In genomic region chr12:15810926-15811325, GRCm38 (mm10) we compare ENCODE assay signal across 8 mouse cellular contexts. TPM values are rescaled to one million over a fixed set of nuclear protein-coding genes. Genes with fewer than 3 reads are reported as not detected.
DNase-seq lines count a peak whose midpoint lies in the region; ATAC-seq and TF ChIP-seq lines count a peak whose summit lies in the region.
"Had no signal": no experiment of that assay in that cellular context is flagged by ENCODE, and none has a peak within 500 bp of the region (broad histone marks: within the 10 kb centered on the region; RNA-seq: fewer than 3 reads in every experiment).

No protein-coding gene starts in this region.

- H3K9ac ChIP-seq in lung, postnatal 0 days (replicated peaks; ENCODE audit: low read depth) = no peak overlapping the region
- peak overlapping the region; percentile 13 for H3K9ac ChIP-seq in hindbrain, embryonic 16.5 days (ENCODE audit: low read depth, low read length)
- H3K9ac ChIP-seq in neural tube, embryonic 15.5 days (replicated peaks) = peak overlapping the region; percentile 100

- H3K4me3 ChIP-seq in lung, postnatal 0 days (ENCODE audit: low read depth, low read length) = no peak overlapping the region
- H3K4me3 ChIP-seq in lung, adult 2 months (replicated peaks; ENCODE audit: extremely low read depth, low read depth, low read length) = no peak overlapping the region
- peak overlapping the region; percentile 80; the same call in 1 of the 2 replicates for H3K4me3 ChIP-seq in forebrain, embryonic 10.5 days
- H3K4me3 ChIP-seq in hindbrain, embryonic 16.5 days (ENCODE audit: low read length) = peak overlapping the region; percentile 85
- peak overlapping the region; percentile 87 for H3K4me3 ChIP-seq in neural tube, embryonic 15.5 days (replicated peaks)

- 66% methylated on average over 7 of the region's 7 CpGs for WGBS in lung, postnatal 0 days
- WGBS in lung, adult 2 months = 59% methylated on average over 7 of the region's 7 CpGs
- 23% methylated on average over 7 of the region's 7 CpGs for WGBS in forebrain, embryonic 10.5 days
- WGBS in hindbrain, embryonic 16.5 days = 23% methylated on average over 7 of the region's 7 CpGs
- WGBS in neural tube, embryonic 15.5 days = 15% methylated on average over 7 of the region's 7 CpGs

- no peak overlapping the region for H3K27ac ChIP-seq in lung, postnatal 0 days (ENCODE audit: low read length)
- H3K27ac ChIP-seq in forebrain, embryonic 10.5 days = peak overlapping the region; percentile 68
- H3K27ac ChIP-seq in hindbrain, embryonic 16.5 days (ENCODE audit: low read depth, low read length) = peak overlapping the region; percentile 99
- H3K27ac ChIP-seq in neural tube, embryonic 15.5 days (replicated peaks) = peak overlapping the region; percentile 97

- H3K4me2 ChIP-seq in lung, postnatal 0 days (replicated peaks; ENCODE audit: low read depth, low read length) = peak overlapping the region; percentile 75; the same call in 1 of the 2 replicates
- H3K4me2 ChIP-seq in hindbrain, embryonic 16.5 days (ENCODE audit: low read length) = peak overlapping the region; percentile 78
- H3K4me2 ChIP-seq in neural tube, embryonic 15.5 days = peak overlapping the region; percentile 67

- no peak for TF ChIP-seq EP300 in lung, postnatal 0 days (IDR thresholded peaks at IDR 0.05)

- TF ChIP-seq POLR2A in lung, adult 2 months (IDR thresholded peaks at IDR 0.05; ENCODE audit: borderline replicate concordance, extremely low read depth, low read depth, low read length) = no peak

- H3K9me3 ChIP-seq in lung, postnatal 0 days (ENCODE audit: low read length) = no peaks in the 10 kb centered on the region
- no peaks in the 10 kb centered on the region for H3K9me3 ChIP-seq in forebrain, embryonic 10.5 days
- no peaks in the 10 kb centered on the region for H3K9me3 ChIP-seq in hindbrain, embryonic 16.5 days (ENCODE audit: control insufficient read depth, low read length)
- H3K9me3 ChIP-seq in neural tube, embryonic 15.5 days (replicated peaks) = no peaks in the 10 kb centered on the region

- no peak for DNase-seq in lung, postnatal 0 days (ENCODE audit: low spot score)
- no peak for DNase-seq in lung, adult 2 months
- DNase-seq in forebrain, embryonic 10.5 days (ENCODE audit: extremely low spot score, low spot score) = no peak
- DNase-seq in urinary bladder, adult 18-20 months (ENCODE audit: low spot score in 2 of 2) = no peak
- DNase-seq in right cerebral cortex, postnatal 25 days = no peak
- DNase-seq: lung, postnatal 4 days had no signal

- H3K4me1 ChIP-seq in lung, postnatal 0 days (ENCODE audit: insufficient read depth, low read depth, low read length) = 0 out of 2 replicates have a peak, but pooled peaks cover 3% of the 10 kb centered on the region
- H3K4me1 ChIP-seq in lung, adult 2 months (ENCODE audit: control insufficient read depth, insufficient read depth, low read length) = peaks cover 13% of the 10 kb centered on the region; the same call in 1 of the 2 replicates
- peaks cover 42% of the 10 kb centered on the region for H3K4me1 ChIP-seq in forebrain, embryonic 10.5 days
- H3K4me1 ChIP-seq in hindbrain, embryonic 16.5 days (ENCODE audit: control insufficient read depth, insufficient read depth, low read depth, low read length) = peaks cover 29% of the 10 kb centered on the region
- H3K4me1 ChIP-seq in neural tube, embryonic 15.5 days = peaks cover 49% of the 10 kb centered on the region

- H3K36me3 ChIP-seq in lung, postnatal 0 days (ENCODE audit: insufficient read depth, low read length) = no peaks in the 10 kb centered on the region
- H3K36me3 ChIP-seq in forebrain, embryonic 10.5 days (replicated peaks) = peaks cover 43% of the 10 kb centered on the region
- H3K36me3 ChIP-seq in hindbrain, embryonic 16.5 days (ENCODE audit: control insufficient read depth, insufficient read depth, low read length) = peaks cover 17% of the 10 kb centered on the region
- peaks cover 23% of the 10 kb centered on the region for H3K36me3 ChIP-seq in neural tube, embryonic 15.5 days

- TF ChIP-seq CTCF in lung, postnatal 0 days (IDR thresholded peaks at IDR 0.05) = no peak
- no peak for TF ChIP-seq CTCF in lung, adult 2 months (IDR thresholded peaks at IDR 0.05; ENCODE audit: insufficient read depth, low read length)

- H3K27me3 ChIP-seq in lung, postnatal 0 days (replicated peaks; ENCODE audit: insufficient read depth, low read length) = 0 out of 2 replicates have a peak, but pooled peaks cover 3% of the 10 kb centered on the region
- no peaks in the 10 kb centered on the region for H3K27me3 ChIP-seq in forebrain, embryonic 10.5 days (ENCODE audit: poor library complexity, severe bottlenecking)
- no peaks in the 10 kb centered on the region for H3K27me3 ChIP-seq in hindbrain, embryonic 16.5 days (replicated peaks; ENCODE audit: control insufficient read depth, insufficient read depth, low read length)
- H3K27me3 ChIP-seq in neural tube, embryonic 15.5 days (replicated peaks) = no peaks in the 10 kb centered on the region

- ATAC-seq in lung, postnatal 0 days = no peak
- no peak for ATAC-seq in hindbrain, embryonic 16.5 days
- no peak for ATAC-seq in neural tube, embryonic 15.5 days (ENCODE audit: low FRiP score)

RNA-seq across cellular contexts. Expression of gene Trib2, which starts 5.8 kb away (rescaled TPM):
- polyA plus RNA-seq in lung, postnatal 0 days (2015; fragmentation: Nextera tagmentation; extraction: Ambion mirVana) = 36.4 and 42.0 TPM in 2 replicates
- polyA plus RNA-seq in lung, adult 2 months (2012; rRNA removed) = 34.0 and 36.0 TPM in 2 replicates
- 29.4 and 33.6 TPM in 2 replicates for polyA plus RNA-seq in forebrain, embryonic 10.5 days (2016; fragmentation: Nextera tagmentation; extraction: Ambion mirVana)
- 124 and 142 TPM in 2 replicates for polyA plus RNA-seq in hindbrain, embryonic 16.5 days (2015; fragmentation: Nextera tagmentation; extraction: Ambion mirVana)
- 119 and 134 TPM in 2 replicates for polyA plus RNA-seq in neural tube, embryonic 15.5 days (2015; fragmentation: Nextera tagmentation; extraction: Ambion mirVana)

Comparison
In these comparisons a context has a peak if more than half of its experiments do, and no peak if none do; other contexts are left out.
1. H3K4me3 ChIP-seq: peak in forebrain, embryonic 10.5 days (single experiment), hindbrain, embryonic 16.5 days (single experiment) and neural tube, embryonic 15.5 days (single experiment); none in lung, postnatal 0 days (single experiment) and lung, adult 2 months (single experiment).
2. Peak in every context shown above with its lines, with median percentiles within 50 percentile points of each other: H3K4me2 ChIP-seq.